In genomic region chr9:64051241-64051640, GRCm38 (mm10) we compare ENCODE assay signal across 18 mouse cellular contexts. TPM values are rescaled to one million over a fixed set of nuclear protein-coding genes. Genes with fewer than 3 reads are reported as not detected.
DNase-seq lines count a peak whose midpoint lies in the region; ATAC-seq and TF ChIP-seq lines count a peak whose summit lies in the region.
"Had no signal": no experiment of that assay in that cellular context is flagged by ENCODE, and none has a peak within 500 bp of the region (broad histone marks: within the 10 kb centered on the region; RNA-seq: fewer than 3 reads in every experiment).

No protein-coding gene starts in this region.

- H3K79me2 ChIP-seq in liver, adult 2 months (ENCODE audit: control insufficient read depth, insufficient read depth, low read length): no peaks in the 10 kb centered on the region

- H3K27ac ChIP-seq in heart, embryonic 11.5 days (ENCODE audit: low read depth, low read length): peak overlapping the region; percentile 93
- H3K27ac ChIP-seq in liver, adult 2 months (replicated peaks; ENCODE audit: insufficient read depth, low read depth, low read length): peak overlapping the region; percentile 74
- H3K27ac ChIP-seq in intestine, embryonic 15.5 days: no peak overlapping the region
- H3K27ac ChIP-seq: forebrain, embryonic 15.5 days; left cerebral cortex, adult 2 months; limb, embryonic 13.5 days had no signal

- TF ChIP-seq CTCF in liver, adult 2 months (IDR thresholded peaks at IDR 0.05; ENCODE audit: low read depth, low read length): no peak

- intact Hi-C loops in gastrocnemius, postnatal 36 days (cut with DNase I): no loop called here

- no peak for ATAC-seq in heart, embryonic 11.5 days (replicated peaks; ENCODE audit: insufficient number of reproducible peaks, low FRiP score, low TSS enrichment)
- no peak for ATAC-seq in megakaryocyte, adult 5-6 weeks (ENCODE audit: poor library complexity, severe bottlenecking)
- ATAC-seq in intestine, embryonic 15.5 days: no peak
- ATAC-seq: forebrain, embryonic 15.5 days; inflammation-experienced regulatory T-cells, adult 6 months had no signal

- no peaks in the 10 kb centered on the region for H3K9me3 ChIP-seq in heart, embryonic 11.5 days (replicated peaks; ENCODE audit: control insufficient read depth, low read length)
- H3K9me3 ChIP-seq in megakaryocyte, embryonic 14.5 days: no peaks in the 10 kb centered on the region
- no peaks in the 10 kb centered on the region for H3K9me3 ChIP-seq in intestine, embryonic 15.5 days
- H3K9me3 ChIP-seq: forebrain, embryonic 15.5 days; limb, embryonic 13.5 days had no signal

- H3K4me1 ChIP-seq in heart, embryonic 11.5 days (ENCODE audit: control insufficient read depth, insufficient read depth, low read length): peaks cover 67% of the 10 kb centered on the region
- H3K4me1 ChIP-seq in megakaryocyte, embryonic 14.5 days: peaks cover 85% of the 10 kb centered on the region
- peaks cover 24% of the 10 kb centered on the region for H3K4me1 ChIP-seq in liver, adult 2 months (ENCODE audit: control insufficient read depth, insufficient read depth, low read length)
- peaks cover 13% of the 10 kb centered on the region for H3K4me1 ChIP-seq in intestine, embryonic 15.5 days (replicated peaks)

- no peak overlapping the region for H3K4me3 ChIP-seq in heart, embryonic 11.5 days (ENCODE audit: low read depth, low read length)
- H3K4me3 ChIP-seq in megakaryocyte, embryonic 14.5 days (replicated peaks): peak overlapping the region; percentile 6
- H3K4me3 ChIP-seq in liver, adult 2 months (ENCODE audit: insufficient read depth, low read depth, low read length): no peak overlapping the region
- H3K4me3 ChIP-seq in intestine, embryonic 15.5 days (replicated peaks): no peak overlapping the region
- H3K4me3 ChIP-seq: forebrain, embryonic 15.5 days; left cerebral cortex, adult 2 months; limb, embryonic 13.5 days had no signal

- H3K27me3 ChIP-seq in heart, embryonic 11.5 days (ENCODE audit: control insufficient read depth, insufficient read depth, low read length): no peaks in the 10 kb centered on the region
- no peaks in the 10 kb centered on the region for H3K27me3 ChIP-seq in megakaryocyte, embryonic 14.5 days (replicated peaks)
- H3K27me3 ChIP-seq in liver, adult 2 months (ENCODE audit: control insufficient read depth, insufficient read depth, low read length): no peaks in the 10 kb centered on the region
- no peaks in the 10 kb centered on the region for H3K27me3 ChIP-seq in intestine, embryonic 15.5 days (replicated peaks)
- H3K27me3 ChIP-seq: forebrain, embryonic 15.5 days; limb, embryonic 13.5 days had no signal

- H3K9ac ChIP-seq in heart, embryonic 11.5 days (ENCODE audit: low read depth, low read length): peak overlapping the region; percentile 47; the same call in 1 of the 2 replicates
- no peak overlapping the region for H3K9ac ChIP-seq in liver, adult 2 months (ENCODE audit: low read depth, low read length)
- no peak overlapping the region for H3K9ac ChIP-seq in intestine, embryonic 15.5 days
- H3K9ac ChIP-seq: forebrain, embryonic 15.5 days; limb, embryonic 13.5 days had no signal

- no peak for TF ChIP-seq POLR2A in liver, adult 2 months (IDR thresholded peaks at IDR 0.05; ENCODE audit: extremely low read depth, insufficient read depth, low read length)

- no peaks in the 10 kb centered on the region for H3K36me3 ChIP-seq in heart, embryonic 11.5 days (ENCODE audit: control insufficient read depth, insufficient read depth, low read length)
- H3K36me3 ChIP-seq in megakaryocyte, embryonic 14.5 days (replicated peaks; ENCODE audit: low read length): no peaks in the 10 kb centered on the region
- no peaks in the 10 kb centered on the region for H3K36me3 ChIP-seq in liver, adult 2 months (ENCODE audit: control insufficient read depth, insufficient read depth, low read length)
- no peaks in the 10 kb centered on the region for H3K36me3 ChIP-seq in intestine, embryonic 15.5 days
- H3K36me3 ChIP-seq: forebrain, embryonic 15.5 days; limb, embryonic 13.5 days had no signal

- DNase-seq in heart, adult 9 months (ENCODE audit: low spot score in 2 of 2): no peak
- DNase-seq in liver, adult 2 months (ENCODE audit: extremely low read depth, low read depth, low spot score): no peak
- DNase-seq in cerebellum, adult 9-11 months: no peak
- no peak for DNase-seq in gastrocnemius, postnatal 36 days
- DNase-seq: cerebellum, adult 8-10 months; lung, postnatal 14 days; right cerebral cortex, adult 18-20 months; thymus, postnatal 25 days had no signal

- WGBS in heart, embryonic 11.5 days (ENCODE audit: insufficient replicate concordance): 67% methylated on average over 2 of the region's 2 CpGs
- WGBS in liver, adult 2 months: 79% methylated on average over 2 of the region's 2 CpGs
- 88% methylated on average over 2 of the region's 2 CpGs for WGBS in intestine, embryonic 15.5 days

- H3K4me2 ChIP-seq in heart, embryonic 11.5 days: no peak overlapping the region
- no peak overlapping the region for H3K4me2 ChIP-seq in intestine, embryonic 15.5 days (replicated peaks)
- H3K4me2 ChIP-seq: forebrain, embryonic 15.5 days; midbrain, embryonic 11.5 days had no signal

RNA-seq across cellular contexts. Expression of gene Smad6, which starts 29.4 kb away (rescaled TPM):
- polyA plus RNA-seq in heart, embryonic 11.5 days (2014; fragmentation: Nextera tagmentation; extraction: Ambion mirVana): 30.5 and 31.6 TPM in 2 replicates
- polyA plus RNA-seq in megakaryocyte, embryonic 14.5 days (2012; ENCODE audit: insufficient read depth, low replicate concordance): 19.3 and 52.2 TPM in 2 replicates
- total RNA-seq in megakaryocyte, adult 5-6 weeks (2015): 0.52 and 0.96 TPM in 2 replicates
- 1.3 and 1.7 TPM in 2 replicates for total RNA-seq in megakaryocyte, adult 5-6 weeks (2017)
- total RNA-seq in liver, adult 2 months (2014; rRNA removed): 4.1 and 6.0 TPM in 2 replicates
- 11.4 and 12.6 TPM in 2 replicates for polyA plus RNA-seq in liver, adult 2 months (2012; rRNA removed)
- polyA plus RNA-seq in intestine, embryonic 15.5 days (2015; fragmentation: Nextera tagmentation; extraction: Ambion mirVana): 11.9 and 13.0 TPM in 2 replicates
- total RNA-seq in gastrocnemius, postnatal 36 days (2021): 1 to 10 TPM; 3.3 to 4.0 TPM
- total RNA-seq: neutrophil, adult 5-6 weeks had no signal
- polyA plus RNA-seq: inflammation-experienced regulatory T-cells, adult 6 months had no signal
